Mouse (Mus musculus) heart, postnatal 0 days (tissue): ENCODE measurements around the gene Fbxw5. TPM values are rescaled to one million over a fixed set of nuclear protein-coding genes. Genes with fewer than 3 reads are reported as not detected.

Experiments
- ATAC-seq: fragments of 200-750 bp; cut with Nextera tagmentation; 2 replicates; pipeline ENCODE4 v1.8.0; 2017; ENCODE audit warnings: low read depth, moderate number of reproducible peaks, moderate library complexity; ENCODE audit not compliant: insufficient read depth
- DNase-seq: peaks from one replicate; pipeline ENCODE4 v3.0.0-alpha.2; 2016; ENCODE audit warnings: low spot score
- H3K27ac ChIP-seq: fragments of 300-500 bp; sonication (generic); 2 replicates; pipeline ENCODE4 v1.5.1; 2014; ENCODE audit warnings: low read depth, mild to moderate bottlenecking
- H3K27me3 ChIP-seq: fragments of 300-500 bp; sonication (generic); 2 replicates; pipeline ENCODE4 v1.6.1; 2014; ENCODE audit warnings: low read length, mixed read lengths; ENCODE audit not compliant: control insufficient read depth, insufficient read depth
- H3K36me3 ChIP-seq: fragments of 300-500 bp; sonication (generic); replicated peaks from 2 replicates; pipeline ENCODE4 v1.6.1; 2014; ENCODE audit warnings: low read length, mixed read lengths; ENCODE audit not compliant: control insufficient read depth, insufficient read depth
- H3K4me1 ChIP-seq: fragments of 300-500 bp; sonication (generic); 2 replicates; pipeline ENCODE4 v1.6.1; 2014; ENCODE audit warnings: antibody characterized with exemption; ENCODE audit not compliant: control insufficient read depth, insufficient read depth
- H3K4me2 ChIP-seq: fragments of 300-500 bp; sonication (generic); 2 replicates; pipeline ENCODE4 v1.6.1; 2014; ENCODE audit warnings: low read depth, mild to moderate bottlenecking, low read length, moderate library complexity
- H3K4me3 ChIP-seq: fragments of 300-500 bp; sonication (generic); 2 replicates; pipeline ENCODE4 v1.5.1; 2014; ENCODE audit warnings: low read depth, low read length
- H3K9ac ChIP-seq: fragments of 300-500 bp; sonication (generic); replicated peaks from 2 replicates; pipeline ENCODE4 v1.6.1; 2014; ENCODE audit warnings: low read depth, low read length, mixed read lengths
- H3K9me3 ChIP-seq: fragments of 300-500 bp; sonication (generic); replicated peaks from 2 replicates; pipeline ENCODE4 v1.6.1; 2016; ENCODE audit warnings: low read length; ENCODE audit not compliant: control insufficient read depth
- CTCF ChIP-seq: IDR thresholded peaks from 2 replicates; pipeline ENCODE4 v1.5.1; 2016; ENCODE audit warnings: antibody characterized with exemption, control low read depth, low read depth
- EP300 ChIP-seq: IDR thresholded peaks from 2 replicates; pipeline ENCODE4 v1.6.1; 2016; ENCODE audit warnings: antibody characterized with exemption, low read depth
- WGBS: fragments of 180-500 bp; shearing (Covaris S2); extraction: QIAGEN DNeasy Blood & Tissue Kit; methylation state at CpG from one replicate; pipeline ENCODE4 v1.1.7; 2014; 5-methylcytosine and 5-hydroxymethylcytosine counted together
- polyA plus RNA-seq: library from polyadenylated mRNA; unstranded; fragments of >200 nt; fragmentation: Nextera tagmentation; extraction: Ambion mirVana; gene quantifications from 2 replicates; pipeline ENCODE4 v1.2.1, GENCODE M21; 2015
- total RNA-seq: library from RNA; depleted of rRNA; stranded (reverse); fragments of >200 nt; gene quantifications from 2 replicates; pipeline ENCODE4 v1.2.3, GENCODE M21; 2014; ENCODE audit warnings: low replicate concordance

Gene Fbxw5
- total and polyA plus RNA-seq, 2 experiments from 2014 or later, result 76.5 to 141 TPM

DNA sequence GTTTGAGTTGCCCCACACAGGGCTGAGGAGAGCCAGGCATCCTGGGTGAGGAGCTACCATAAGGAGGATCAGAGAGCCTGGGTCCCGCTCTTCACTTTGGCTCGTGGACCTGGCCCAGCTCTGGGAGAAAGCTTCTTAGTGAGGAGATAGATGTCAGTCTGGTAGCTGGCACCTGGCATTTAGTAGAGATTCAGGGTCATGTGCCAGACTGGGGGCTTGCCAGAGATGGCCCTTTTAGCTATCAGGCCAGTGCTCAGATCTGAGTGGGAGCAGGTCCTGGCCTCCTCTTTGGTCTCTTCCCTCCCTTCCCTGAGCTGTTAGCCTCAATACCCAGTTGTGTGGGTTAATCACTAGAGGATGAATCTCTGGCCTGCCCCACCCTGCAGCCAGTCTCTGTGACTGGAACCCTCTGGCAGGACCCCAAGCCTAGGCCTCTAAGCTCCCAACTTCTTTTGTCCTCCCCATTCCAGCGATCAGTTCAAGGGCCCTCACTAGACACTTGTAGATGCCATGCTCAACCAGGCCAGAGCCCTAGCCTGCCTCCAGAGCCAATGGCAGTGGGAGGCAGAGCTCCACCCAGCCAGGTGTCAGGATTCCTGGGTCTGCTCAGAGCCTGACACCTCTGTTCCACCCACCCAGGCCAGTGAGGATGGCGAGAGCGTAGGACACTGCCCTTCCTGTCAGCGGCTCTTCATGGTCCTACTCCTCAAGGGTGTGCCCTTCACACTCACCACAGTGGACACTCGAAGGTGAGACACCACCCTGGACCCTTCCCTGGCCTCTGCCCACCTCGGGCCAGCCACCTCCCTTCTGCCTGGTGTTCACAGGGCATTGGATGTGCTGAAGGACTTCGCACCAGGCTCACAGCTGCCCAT lies 43.3 kb upstream of the Fbxw5 start:
- no peak overlapping the region for H3K27ac ChIP-seq
- ATAC-seq (no peak), DNase-seq (no peak)
- H3K9ac ChIP-seq, result no peak overlapping the region
- no peak overlapping the region for H3K4me2 ChIP-seq
- WGBS, result 83% methylated on average over 9 of the region's 9 CpGs
- peaks cover 20% of the 10 kb centered on the region for H3K36me3 ChIP-seq
- H3K9me3 ChIP-seq, result no peaks in the 10 kb centered on the region
- no peak overlapping the region for H3K4me3 ChIP-seq
- H3K27me3 ChIP-seq, result no peaks in the 10 kb centered on the region
- H3K4me1 ChIP-seq, result peaks cover 14% of the 10 kb centered on the region
- TF ChIP-seq CTCF (no peak), EP300 (no peak)

DNA sequence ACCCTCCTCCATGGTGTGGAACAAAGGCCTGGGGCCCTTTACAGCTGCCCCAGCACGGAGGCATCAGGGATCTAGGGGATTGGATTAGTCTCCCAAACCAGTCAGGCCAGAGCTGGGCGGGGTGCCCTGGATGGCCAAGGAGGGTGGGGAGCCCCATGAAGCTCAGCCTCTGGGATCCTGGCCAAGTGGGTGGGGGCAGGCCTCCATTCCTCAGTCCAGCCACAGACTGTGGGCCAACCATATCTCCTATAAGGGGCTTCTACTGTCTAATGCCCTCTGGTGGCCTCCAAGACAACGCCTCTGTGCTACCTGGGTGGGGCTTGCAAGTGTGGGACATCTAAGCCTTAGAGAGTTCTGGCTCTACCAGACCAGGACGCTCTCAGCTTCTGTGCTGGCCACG lies 41.6 kb upstream of the Fbxw5 start:
- Histone ChIP-seq H3K27me3 (no peaks in the 10 kb centered on the region), H3K4me3 (no peak overlapping the region), H3K4me1 (peaks cover 14% of the 10 kb centered on the region), H3K9me3 (no peaks in the 10 kb centered on the region), H3K36me3 (peaks cover 20% of the 10 kb centered on the region), H3K27ac (no peak overlapping the region), H3K4me2 (no peak overlapping the region), H3K9ac (no peak overlapping the region; the same call in 1 of the 2 replicates)
- TF ChIP-seq EP300 (no peak), CTCF (no peak; the same call in 1 of the 2 replicates)
- WGBS, result 62% methylated on average over 5 of the region's 5 CpGs
- DNase-seq, result no peak
- no peak for ATAC-seq

DNA sequence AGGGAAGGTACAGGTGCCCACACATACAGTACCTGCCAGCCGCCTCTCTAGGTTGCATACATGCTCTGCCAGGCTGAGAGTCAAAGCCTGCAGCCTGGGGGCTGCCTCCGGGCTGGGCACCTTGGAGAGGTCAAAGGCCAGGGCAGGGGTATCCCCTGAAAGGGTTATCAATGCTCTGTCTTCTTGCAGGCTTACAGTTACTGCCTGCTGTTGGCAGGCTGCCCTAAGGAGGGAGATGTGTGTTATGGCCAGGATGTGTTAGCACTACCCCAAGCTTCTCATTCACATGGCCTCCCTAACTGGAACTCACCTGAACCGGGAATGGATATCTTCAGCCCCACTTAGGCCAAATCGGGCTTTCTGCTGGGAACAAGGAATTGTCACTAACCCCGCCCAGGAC lies 40.4 kb upstream of the Fbxw5 start:
- no peak for ATAC-seq

GRCm38 (mm10) chr2:25460551-25461309 lies 39.8 kb upstream of the Fbxw5 start, which contains the start of gene Paxx:
TSS of gene Paxx (minus strand) at chr2:25461094.
- Histone ChIP-seq H3K9ac (peak within 1 kb of the TSS; percentile 72), H3K27me3 (no peaks in the 10 kb centered on the region), H3K4me2 (peak within 1 kb of the TSS; percentile 78), H3K27ac (peak within 1 kb of the TSS; percentile 95), H3K9me3 (no peaks in the 10 kb centered on the region), H3K4me1 (peaks cover 14% of the 10 kb centered on the region), H3K4me3 (peak within 1 kb of the TSS; percentile 82), H3K36me3 (peaks cover 20% of the 10 kb centered on the region)
- WGBS, result under 1% methylated on average over 48 of the region's 48 CpGs
- ATAC-seq (peak; percentile 92), DNase-seq (peak; percentile 98)
- TF ChIP-seq EP300 (peak; percentile 71; the same call in 1 of the 2 replicates), CTCF (no peak)

More for the DNA sequence above, 40.4 kb upstream of the Fbxw5 start:
- H3K9me3 ChIP-seq, result no peaks in the 10 kb centered on the region
- WGBS, result 28% methylated on average over 5 of the region's 5 CpGs
- H3K4me3 ChIP-seq, result peak overlapping the region; percentile 82
- peak overlapping the region; percentile 72 for H3K9ac ChIP-seq
- H3K4me1 ChIP-seq, result peaks cover 14% of the 10 kb centered on the region
- H3K36me3 ChIP-seq, result peaks cover 20% of the 10 kb centered on the region
- TF ChIP-seq CTCF (no peak), EP300 (no peak)
- H3K27ac ChIP-seq, result peak overlapping the region; percentile 95
- no peak for DNase-seq
- H3K4me2 ChIP-seq, result peak overlapping the region; percentile 78
- H3K27me3 ChIP-seq, result no peaks in the 10 kb centered on the region

DNA sequence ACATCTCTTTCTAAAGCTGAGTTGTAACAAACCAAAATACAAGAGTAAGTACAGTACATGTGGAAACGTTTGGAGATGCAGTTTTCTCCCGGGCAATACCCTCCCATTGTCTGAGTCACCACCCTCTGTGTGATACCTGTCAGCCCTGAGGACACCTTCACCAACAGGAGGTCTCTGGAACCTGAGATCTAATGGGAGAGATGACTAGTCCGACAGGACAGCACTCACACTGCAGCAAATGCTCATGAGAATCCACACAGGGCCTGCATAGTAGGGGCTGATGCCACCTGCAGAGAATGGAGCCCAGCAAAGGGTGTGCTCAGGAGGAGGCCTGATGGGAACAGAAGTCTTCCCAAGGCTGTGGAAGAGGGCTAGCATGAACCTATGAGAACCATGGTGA lies 39.1 kb upstream of the Fbxw5 start:
- H3K9me3 ChIP-seq, result no peaks in the 10 kb centered on the region
- peak overlapping the region; percentile 82 for H3K4me3 ChIP-seq
- DNase-seq (no peak), ATAC-seq (no peak)
- peaks cover 20% of the 10 kb centered on the region for H3K36me3 ChIP-seq
- no peak for TF ChIP-seq EP300
- no peak for TF ChIP-seq CTCF
- whole genome bisulfite sequencing, result 25% methylated on average over 3 of the region's 3 CpGs
- peak overlapping the region; percentile 78 for H3K4me2 ChIP-seq
- peak overlapping the region; percentile 95 for H3K27ac ChIP-seq
- H3K27me3 ChIP-seq, result no peaks in the 10 kb centered on the region
- peak overlapping the region; percentile 72 for H3K9ac ChIP-seq
- H3K4me1 ChIP-seq, result peaks cover 14% of the 10 kb centered on the region
